Mouse (Mus musculus) spleen, postnatal 0 days (tissue): ENCODE results near the gene Prkrip1. TPM values are rescaled to one million over a fixed set of nuclear protein-coding genes. Genes with fewer than 3 reads are reported as not detected.

Source experiments
- polyA plus RNA-seq: library from polyadenylated mRNA; unstranded; fragments of >200 nt; fragmentation: Nextera tagmentation; extraction: Ambion mirVana; gene quantifications from 2 replicates; pipeline ENCODE4 v1.2.1, GENCODE M21; 2015

The Prkrip1 gene
- polyA plus RNA-seq: 29.3 and 32.6 TPM in 2 replicates

GRCm38 (mm10) chr5:136198474-136199391, at the start of gene Prkrip1:
Gene Prkrip1, minus strand, starts transcription at chr5:136198963.

GRCm38 (mm10) chr5:136246452-136246838, 47.7 kb upstream of the Prkrip1 start, which contains the start of gene Sh2b2:
Gene Sh2b2, minus strand, starts transcription at chr5:136246556.

GRCm38 (mm10) chr5:136170512-136171362, 28.0 kb downstream of the Prkrip1 start, which contains the start of gene Orai2:
Gene Orai2, minus strand, starts transcription at chr5:136170713.

GRCm38 (mm10) chr5:136135571-136136291, 63.0 kb downstream of the Prkrip1 start, which contains the start of the genes Lrwd1 and Alkbh4:
Gene Lrwd1, minus strand, starts transcription at chr5:136136074.
Gene Alkbh4, plus strand, starts transcription at chr5:136136146.

Other genes starting within 250 kb of the Prkrip1 start
- gene Ssc4d, start 224.4 kb downstream of the Prkrip1 start, polyA plus RNA-seq: 2.8 and 3.6 TPM in 2 replicates
- gene Zp3, start 218.9 kb downstream of the Prkrip1 start, polyA plus RNA-seq: not detected in 2 replicates
- gene Dtx2, start 204.2 kb downstream of the Prkrip1 start, polyA plus RNA-seq: 6.9 and 10.6 TPM in 2 replicates
- 28.8 and 32.7 TPM in 2 replicates for gene Upk3b, start 160.5 kb downstream of the Prkrip1 start, polyA plus RNA-seq
- gene Upk3bl, start 144.5 kb downstream of the Prkrip1 start, polyA plus RNA-seq: not detected in 2 replicates
- gene Rasa4, start 115.0 kb downstream of the Prkrip1 start, polyA plus RNA-seq: 5.1 and 5.8 TPM in 2 replicates
- gene Polr2j, start 82.3 kb downstream of the Prkrip1 start, polyA plus RNA-seq: 188 and 203 TPM in 2 replicates
- 46.2 and 50.8 TPM in 2 replicates for gene Lrwd1, start 62.9 kb downstream of the Prkrip1 start, polyA plus RNA-seq
- 17.4 and 18.6 TPM in 2 replicates for gene Alkbh4, start 62.8 kb downstream of the Prkrip1 start, polyA plus RNA-seq
- 9.1 and 12.4 TPM in 2 replicates for gene Orai2, start 28.2 kb downstream of the Prkrip1 start, polyA plus RNA-seq
- gene Sh2b2, start 47.6 kb upstream of the Prkrip1 start, polyA plus RNA-seq: 2.0 and 3.1 TPM in 2 replicates